Mouse (Mus musculus) embryonic facial prominence, embryonic 11.5 days (tissue): ENCODE data around the gene Ajap1. TPM values are rescaled to one million over a fixed set of nuclear protein-coding genes. Genes with fewer than 3 reads are reported as not detected.

Experiments
- ATAC-seq: fragments of 200-750 bp; cut with Nextera tagmentation; replicated peaks from 2 replicates; pipeline ENCODE4 v1.8.0; 2017; ENCODE audit warnings: low read depth; ENCODE audit not compliant: insufficient number of reproducible peaks, low FRiP score, low TSS enrichment
- DNase-seq: peaks from one replicate; pipeline ENCODE4 v3.0.0-alpha.2; 2015; ENCODE audit warnings: low spot score
- H3K27ac ChIP-seq: fragments of 300-500 bp; sonication (generic); replicated peaks from 2 replicates; pipeline ENCODE4 v1.5.1; 2014; ENCODE audit warnings: mild to moderate bottlenecking, low read depth, low read length, control low read depth
- H3K27me3 ChIP-seq: fragments of 300-500 bp; sonication (generic); 2 replicates; pipeline ENCODE4 v1.6.1; 2014; ENCODE audit warnings: mild to moderate bottlenecking, low read length, moderate library complexity, mixed read lengths; ENCODE audit not compliant: control insufficient read depth, insufficient read depth
- H3K36me3 ChIP-seq: fragments of 300-500 bp; sonication (generic); replicated peaks from 2 replicates; pipeline ENCODE4 v1.6.1; 2014; ENCODE audit warnings: low read depth, mild to moderate bottlenecking, low read length, moderate library complexity, mixed read lengths; ENCODE audit not compliant: control insufficient read depth, insufficient read depth
- H3K4me1 ChIP-seq: fragments of 300-500 bp; sonication (generic); 2 replicates; pipeline ENCODE4 v1.6.1; 2014; ENCODE audit warnings: low read length, mixed read lengths; ENCODE audit not compliant: control insufficient read depth, insufficient read depth
- H3K4me2 ChIP-seq: fragments of 300-500 bp; sonication (generic); 2 replicates; pipeline ENCODE4 v1.6.1; 2014; ENCODE audit warnings: low read depth, mild to moderate bottlenecking, control low read depth, low read length, moderate library complexity
- H3K4me3 ChIP-seq: fragments of 300-500 bp; sonication (generic); 2 replicates; pipeline ENCODE4 v1.5.1; 2014; ENCODE audit warnings: low read depth, low read length, control low read depth
- H3K9ac ChIP-seq: fragments of 300-500 bp; sonication (generic); replicated peaks from 2 replicates; pipeline ENCODE4 v1.6.1; 2014; ENCODE audit warnings: mild to moderate bottlenecking, control low read depth, low read length
- H3K9me3 ChIP-seq: fragments of 300-500 bp; sonication (generic); replicated peaks from 2 replicates; pipeline ENCODE4 v1.6.1; 2016; ENCODE audit warnings: mild to moderate bottlenecking, low read length, inconsistent platforms, mixed read lengths; ENCODE audit not compliant: control insufficient read depth
- WGBS: fragments of 180-500 bp; shearing (Covaris S2); extraction: QIAGEN DNeasy Blood & Tissue Kit; methylation state at CpG from one replicate; pipeline ENCODE4 v1.1.7; 2014; 5-methylcytosine and 5-hydroxymethylcytosine counted together
- polyA plus RNA-seq: library from polyadenylated mRNA; unstranded; fragments of >200 nt; fragmentation: Nextera tagmentation; extraction: Ambion mirVana; gene quantifications from 2 replicates; pipeline ENCODE4 v1.2.1, GENCODE M21; 2014

The Ajap1 gene
- polyA plus RNA-seq, 1 experiment from 2014 or later = 0.20 TPM

- no peak for ATAC-seq
- Histone ChIP-seq H3K27ac (no peak overlapping the region), H3K9ac (no peak overlapping the region)
Measured at GRCm38 (mm10) chr4:153439868-153440267, 42.7 kb downstream of the Ajap1 start.

GRCm38 (mm10) chr4:153439031-153439430 is 43.6 kb downstream of the Ajap1 start:
- no peaks in the 10 kb centered on the region for H3K27me3 ChIP-seq

More at GRCm38 (mm10) chr4:153439868-153440267, 42.7 kb downstream of the Ajap1 start:
- H3K4me3 ChIP-seq = no peak overlapping the region
- H3K9me3 ChIP-seq = no peaks in the 10 kb centered on the region
- no peak overlapping the region for H3K4me2 ChIP-seq
- 85% methylated on average over 11 of the region's 11 CpGs for WGBS
- no peaks in the 10 kb centered on the region for H3K4me1 ChIP-seq
- no peaks in the 10 kb centered on the region for H3K27me3 ChIP-seq
- DNase-seq = no peak
- H3K36me3 ChIP-seq = no peaks in the 10 kb centered on the region

GRCm38 (mm10) chr4:153437196-153437595 is 45.4 kb downstream of the Ajap1 start:
- 80% methylated on average over 9 of the region's 9 CpGs for WGBS
- no peaks in the 10 kb centered on the region for H3K4me1 ChIP-seq
- no peak overlapping the region for H3K4me2 ChIP-seq

More at GRCm38 (mm10) chr4:153439031-153439430, 43.6 kb downstream of the Ajap1 start:
- Histone ChIP-seq H3K27ac (no peak overlapping the region), H3K9ac (no peak overlapping the region), H3K4me3 (no peak overlapping the region), H3K36me3 (no peaks in the 10 kb centered on the region), H3K4me1 (no peaks in the 10 kb centered on the region), H3K9me3 (no peaks in the 10 kb centered on the region), H3K4me2 (no peak overlapping the region)
- DNase-seq (no peak), ATAC-seq (no peak)
- 63% methylated on average over 12 of the region's 12 CpGs for WGBS

GRCm38 (mm10) chr4:153435917-153436316 is 46.7 kb downstream of the Ajap1 start:
- DNase-seq = no peak
- H3K9ac ChIP-seq = no peak overlapping the region
- no peak overlapping the region for H3K27ac ChIP-seq
- no peak overlapping the region for H3K4me2 ChIP-seq
- no peaks in the 10 kb centered on the region for H3K9me3 ChIP-seq
- no peak for ATAC-seq
- WGBS = 64% methylated on average over 5 of the region's 5 CpGs
- no peaks in the 10 kb centered on the region for H3K27me3 ChIP-seq
- H3K36me3 ChIP-seq = no peaks in the 10 kb centered on the region
- no peak overlapping the region for H3K4me3 ChIP-seq
- H3K4me1 ChIP-seq = no peaks in the 10 kb centered on the region

More at GRCm38 (mm10) chr4:153437196-153437595, 45.4 kb downstream of the Ajap1 start:
- DNase-seq (no peak), ATAC-seq (no peak)
- no peak overlapping the region for H3K27ac ChIP-seq
- no peak overlapping the region for H3K9ac ChIP-seq
- no peak overlapping the region for H3K4me3 ChIP-seq
- H3K9me3 ChIP-seq = no peaks in the 10 kb centered on the region
- H3K36me3 ChIP-seq = no peaks in the 10 kb centered on the region
- H3K27me3 ChIP-seq = no peaks in the 10 kb centered on the region

- Histone ChIP-seq H3K27ac (no peak overlapping the region), H3K4me2 (no peak overlapping the region), H3K9me3 (no peaks in the 10 kb centered on the region), H3K36me3 (no peaks in the 10 kb centered on the region), H3K27me3 (no peaks in the 10 kb centered on the region), H3K9ac (no peak overlapping the region), H3K4me1 (no peaks in the 10 kb centered on the region), H3K4me3 (no peak overlapping the region)
- no peak for ATAC-seq
- WGBS = 83% methylated on average over 2 of the region's 2 CpGs
- peak; percentile 72 for DNase-seq
Measured at GRCm38 (mm10) chr4:153429971-153430370, 52.6 kb downstream of the Ajap1 start.

- Histone ChIP-seq H3K27ac (no peak overlapping the region), H3K4me3 (no peak overlapping the region)
Measured at GRCm38 (mm10) chr4:153425961-153426656, 56.5 kb downstream of the Ajap1 start.

GRCm38 (mm10) chr4:153424324-153424723 is 58.3 kb downstream of the Ajap1 start:
- Histone ChIP-seq H3K27me3 (no peaks in the 10 kb centered on the region), H3K9ac (no peak overlapping the region), H3K36me3 (no peaks in the 10 kb centered on the region), H3K4me2 (no peak overlapping the region), H3K4me3 (no peak overlapping the region), H3K9me3 (no peaks in the 10 kb centered on the region), H3K4me1 (no peaks in the 10 kb centered on the region), H3K27ac (no peak overlapping the region)
- 87% methylated on average over 10 of the region's 10 CpGs for WGBS
- ATAC-seq (no peak), DNase-seq (no peak)

More at GRCm38 (mm10) chr4:153425961-153426656, 56.5 kb downstream of the Ajap1 start:
- Histone ChIP-seq H3K36me3 (no peaks in the 10 kb centered on the region), H3K4me2 (no peak overlapping the region), H3K4me1 (no peaks in the 10 kb centered on the region), H3K9ac (no peak overlapping the region), H3K27me3 (no peaks in the 10 kb centered on the region), H3K9me3 (no peaks in the 10 kb centered on the region)
- ATAC-seq (no peak), DNase-seq (no peak)
- 78% methylated on average over 16 of the region's 16 CpGs for WGBS

- no peak overlapping the region for H3K27ac ChIP-seq
- peak overlapping the region; percentile 37 for H3K4me2 ChIP-seq
- WGBS = 3% methylated on average over 11 of the region's 12 CpGs
- H3K36me3 ChIP-seq = no peaks in the 10 kb centered on the region
- no peak overlapping the region; the same call in 1 of the 2 replicates for H3K9ac ChIP-seq
- no peaks in the 10 kb centered on the region; the same call in 1 of the 2 replicates for H3K27me3 ChIP-seq
- no peaks in the 10 kb centered on the region for H3K4me1 ChIP-seq
- ATAC-seq (peak; percentile 31; the same call in 1 of the 2 replicates), DNase-seq (peak; percentile 63)
- no peak overlapping the region for H3K4me3 ChIP-seq
- H3K9me3 ChIP-seq = no peaks in the 10 kb centered on the region
Measured at GRCm38 (mm10) chr4:153417926-153418325, 64.7 kb downstream of the Ajap1 start.
